Mouse (Mus musculus): ENCODE results near the gene Prkag2. TPM values are rescaled to one million over a fixed set of nuclear protein-coding genes. Genes with fewer than 3 reads are reported as not detected.
"Not testable (repeated sequence)": the region's sequence is repeated elsewhere in the genome, so short reads cannot be mapped to it uniquely, and the experiment has no call there.

Gene Prkag2
- total RNA-seq, 2 experiments from 2014 or later: 9.0 to 14.9 TPM

DNA sequence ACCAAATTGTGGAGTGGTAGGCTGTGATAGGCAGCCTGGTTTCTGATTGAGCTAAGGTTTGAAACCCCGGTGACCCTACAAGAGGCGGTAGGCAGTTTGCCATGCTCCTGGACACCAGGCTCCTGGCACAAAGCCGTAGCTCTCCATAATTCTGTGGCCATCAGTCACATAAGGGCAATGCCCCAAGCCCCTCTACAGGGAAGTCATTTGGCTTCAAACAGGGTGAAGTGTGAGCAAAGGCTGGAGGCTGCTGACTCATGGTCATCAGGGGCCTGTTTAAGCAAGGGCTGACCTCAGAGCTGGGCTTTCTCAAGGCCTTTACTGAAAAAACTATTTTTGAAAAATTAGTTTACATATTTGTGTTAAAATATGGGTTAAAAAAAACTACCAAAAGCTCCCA is 246.2 kb downstream of the Prkag2 start:
- no peak for DNase-seq
- intact Hi-C loops (cut with DNase I): no loop called here

DNA sequence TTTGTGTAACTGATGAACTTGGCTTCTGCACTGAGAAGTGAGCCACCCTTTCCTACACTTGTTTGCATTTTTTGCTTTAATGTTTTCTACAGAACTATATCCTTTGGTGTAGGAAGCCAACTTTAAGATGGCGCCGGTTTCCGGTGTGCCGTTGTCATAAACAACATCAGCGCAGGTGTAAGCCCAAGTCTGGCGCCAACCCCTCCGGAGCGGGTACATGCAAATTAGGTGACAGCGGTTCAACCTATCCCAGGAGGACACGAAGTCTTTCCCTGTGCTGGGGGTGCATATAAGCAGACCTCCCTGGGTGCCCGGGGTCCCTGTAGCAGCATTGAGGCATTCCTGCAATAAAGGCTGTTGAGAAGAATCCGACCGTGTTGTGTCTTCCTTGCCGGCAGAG is 252.2 kb downstream of the Prkag2 start:
- intact Hi-C loops (cut with DNase I); DNase-seq: not testable (repeated sequence)

DNA sequence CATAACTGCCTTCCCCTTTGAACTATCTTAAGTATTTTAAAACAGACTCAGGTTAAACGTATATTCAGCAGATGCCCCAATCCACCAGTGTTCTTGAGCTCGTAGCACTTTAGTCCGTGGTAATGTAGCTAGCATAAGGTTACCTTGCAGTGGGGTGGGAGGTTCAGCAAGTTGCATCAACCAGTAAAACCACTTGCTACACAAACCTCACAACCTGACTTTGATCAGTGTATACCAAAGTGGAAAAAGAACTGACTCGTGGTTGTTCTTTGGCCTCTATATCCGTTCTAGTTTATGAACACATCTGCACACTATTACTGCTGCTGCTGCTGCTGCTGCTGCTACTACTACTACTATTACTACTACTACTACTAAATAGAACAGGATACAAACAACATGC is 256.6 kb downstream of the Prkag2 start:
- DNase-seq: no peak
- intact Hi-C loops (cut with DNase I): no loop called here

DNA sequence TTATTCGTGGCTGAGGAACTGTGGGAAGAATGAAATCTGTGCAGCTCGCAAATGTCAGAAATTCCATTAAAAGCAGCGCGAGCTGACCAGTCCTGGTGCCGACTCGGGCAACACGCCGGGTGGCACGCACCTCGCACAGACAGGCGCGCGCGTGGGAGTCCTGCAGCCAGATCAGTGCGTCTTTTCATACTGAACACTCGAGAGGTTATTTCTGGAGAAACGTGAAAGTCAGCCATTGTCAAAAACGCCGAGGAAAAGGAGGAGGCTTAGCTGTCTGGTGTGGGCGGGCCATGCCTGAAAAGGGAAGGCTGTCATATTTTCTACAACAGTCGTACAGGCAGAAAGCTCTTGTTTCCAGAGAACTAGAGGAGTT is 257.4 kb downstream of the Prkag2 start:
- peak in 1 of 2 experiments; percentile 31 for DNase-seq
- intact Hi-C loops (cut with DNase I): no loop called here

DNA sequence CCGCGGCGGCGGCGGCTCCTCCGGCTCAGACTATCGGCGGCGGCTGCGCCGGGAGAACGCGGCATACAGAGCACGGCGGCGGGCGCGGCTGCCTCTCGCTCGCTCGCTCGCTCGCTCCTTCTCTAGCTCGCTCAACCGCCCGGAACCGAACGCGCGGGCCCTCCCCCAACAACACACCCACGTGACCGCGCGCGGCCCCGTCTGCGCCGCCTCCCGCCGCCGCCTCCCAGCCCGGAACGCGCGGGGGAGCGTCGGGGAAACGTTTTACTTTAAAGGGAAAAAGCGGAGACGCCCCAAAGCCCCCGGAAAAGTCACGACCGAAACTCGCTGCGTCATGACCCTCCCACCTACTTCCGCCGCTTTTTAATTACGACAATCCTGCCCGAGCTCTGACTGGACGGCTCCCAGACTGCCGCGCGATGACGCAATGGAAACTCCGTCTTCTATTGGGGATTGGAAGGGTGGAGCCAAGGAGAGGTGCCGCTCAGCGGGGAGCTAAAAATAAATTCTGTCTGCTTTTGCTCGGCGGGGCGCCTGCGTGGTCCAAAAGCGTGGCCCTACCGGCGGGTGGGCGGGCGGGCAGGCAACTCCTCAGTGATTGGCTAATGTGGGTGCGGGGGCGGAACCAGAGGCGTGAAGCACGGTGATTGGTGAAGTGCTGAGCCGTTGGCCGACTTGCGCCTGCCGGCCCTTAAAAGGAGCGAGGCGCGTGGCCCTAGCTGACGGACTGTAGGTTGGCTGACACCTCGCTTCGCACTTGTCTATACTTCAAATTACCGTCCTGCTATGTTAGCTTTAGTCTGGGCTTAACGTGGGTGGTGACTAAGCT is 258.0 kb downstream of the Prkag2 start, which contains the start of gene Rheb:
Rheb (minus strand) TSS at position 351 of the 829 bp plus-strand sequence.
- peak; percentile 98 for DNase-seq
- intact Hi-C loops (cut with DNase I): no loop called here

DNA sequence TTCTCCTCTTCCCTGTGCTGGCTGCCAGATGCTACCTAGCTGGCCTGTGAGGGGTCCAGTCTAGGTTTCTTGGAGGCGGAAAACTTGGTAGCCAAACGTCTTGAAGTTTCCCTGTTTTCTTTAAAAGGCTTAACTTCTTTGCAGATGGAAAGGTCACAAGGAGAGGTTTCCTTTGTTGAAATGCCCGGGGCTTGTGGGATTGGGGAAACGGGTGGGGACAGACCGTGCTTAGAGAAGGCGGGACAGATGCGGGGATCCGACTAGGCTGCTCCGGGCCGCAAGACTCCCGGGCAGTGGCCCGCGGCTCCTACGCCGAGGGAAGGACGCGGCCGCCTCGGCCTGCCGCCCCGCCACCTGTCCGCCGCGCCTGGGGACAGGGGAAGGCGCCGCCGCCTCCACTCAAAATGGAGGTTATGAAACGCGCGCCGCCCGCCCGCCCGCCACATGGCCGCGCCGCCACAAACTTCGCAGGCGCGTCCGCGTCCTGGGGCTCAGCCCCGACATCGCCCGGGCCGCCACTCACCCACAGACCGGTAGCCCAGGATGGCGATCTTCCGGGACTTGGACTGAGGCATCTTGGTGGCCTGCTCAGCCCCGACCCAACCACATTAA is 258.7 kb downstream of the Prkag2 start:
- DNase-seq: peak in 1 of 2 experiments; percentile 30
- intact Hi-C loops (cut with DNase I): no loop called here

DNA sequence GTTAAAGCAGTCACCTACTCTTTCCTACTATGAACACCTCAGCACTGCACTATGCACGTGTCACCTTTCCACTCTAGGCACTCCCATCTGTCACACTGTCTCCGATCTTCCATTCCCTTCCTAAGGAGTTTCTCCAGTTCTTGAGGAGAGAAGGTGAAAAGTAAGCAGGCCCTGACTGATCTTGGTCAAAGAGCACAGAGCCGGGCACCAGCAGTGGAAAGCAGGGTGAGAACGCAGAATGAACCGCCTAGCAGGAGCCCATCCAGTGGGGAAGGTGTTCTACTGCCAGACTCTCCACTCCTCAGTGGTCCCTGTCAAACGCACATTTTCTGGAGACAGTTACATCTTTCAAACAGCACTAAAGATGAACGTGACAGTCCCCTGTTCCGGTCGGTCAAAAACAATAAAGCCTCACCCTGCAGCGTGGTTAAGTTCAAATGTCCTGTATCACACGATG is 259.4 kb downstream of the Prkag2 start:
- no peak for DNase-seq
- intact Hi-C loops (cut with DNase I): no loop called here

DNA sequence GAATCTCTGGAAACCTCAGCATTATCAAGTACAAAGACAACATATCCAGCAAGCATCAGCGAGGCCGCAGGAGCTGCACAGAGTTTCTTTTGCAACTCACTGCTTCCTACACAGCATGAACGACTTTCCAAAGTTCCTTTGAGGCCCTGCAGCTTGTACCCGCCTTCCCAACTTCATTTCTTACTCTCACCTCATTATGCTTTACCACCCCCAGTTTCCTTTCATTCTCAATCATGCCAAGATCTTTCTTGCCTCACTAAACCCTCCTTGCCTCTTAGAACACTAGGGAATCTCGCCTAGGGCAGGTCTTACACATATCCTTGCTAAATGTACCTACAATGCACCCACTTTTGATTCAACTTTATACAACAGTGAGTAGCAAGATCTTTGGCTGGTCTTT is 266.0 kb downstream of the Prkag2 start:
- DNase-seq: no peak
- intact Hi-C loops (cut with DNase I): no loop called here

DNA sequence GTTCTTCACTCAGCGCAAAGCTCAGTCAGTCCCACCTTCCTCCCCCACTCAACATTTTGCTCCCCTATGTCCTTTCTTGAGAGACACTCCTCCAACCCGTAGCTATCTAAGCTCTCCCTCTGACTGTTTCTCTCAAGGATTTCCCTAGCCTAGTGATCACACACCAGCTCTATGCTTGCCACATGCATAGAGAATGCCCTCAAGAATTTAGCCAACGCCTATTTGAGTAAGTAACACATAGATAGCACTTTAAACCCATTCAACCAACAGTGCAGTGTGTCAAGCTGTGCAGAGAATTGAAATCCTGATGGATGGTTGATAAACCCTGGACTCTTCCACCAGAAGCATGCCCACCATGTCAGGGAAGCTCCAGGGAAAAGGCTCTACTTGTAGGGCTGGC is 268.5 kb downstream of the Prkag2 start:
- DNase-seq: no peak
- intact Hi-C loops (cut with DNase I): no loop called here

DNA sequence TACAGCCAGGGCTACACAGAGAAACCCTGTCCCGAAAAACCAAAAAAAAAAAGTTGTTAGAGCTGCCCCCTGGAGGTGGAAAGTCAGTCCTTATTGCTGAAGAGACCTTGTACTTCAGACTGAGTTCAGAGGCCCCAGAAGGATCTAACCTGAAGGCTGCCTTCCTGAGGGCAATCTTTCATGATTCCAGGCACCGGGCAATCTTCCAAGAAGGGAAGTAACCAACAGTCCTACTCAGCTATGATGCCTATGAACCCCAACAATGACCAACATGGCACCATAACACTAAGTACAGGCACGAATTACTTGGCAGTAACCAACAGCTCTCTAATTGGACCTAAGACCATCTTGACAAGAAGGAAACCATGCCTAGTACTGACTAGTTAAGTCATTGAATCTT is 272.0 kb downstream of the Prkag2 start:
- intact Hi-C loops (cut with DNase I): no loop called here
- DNase-seq: no peak

DNA sequence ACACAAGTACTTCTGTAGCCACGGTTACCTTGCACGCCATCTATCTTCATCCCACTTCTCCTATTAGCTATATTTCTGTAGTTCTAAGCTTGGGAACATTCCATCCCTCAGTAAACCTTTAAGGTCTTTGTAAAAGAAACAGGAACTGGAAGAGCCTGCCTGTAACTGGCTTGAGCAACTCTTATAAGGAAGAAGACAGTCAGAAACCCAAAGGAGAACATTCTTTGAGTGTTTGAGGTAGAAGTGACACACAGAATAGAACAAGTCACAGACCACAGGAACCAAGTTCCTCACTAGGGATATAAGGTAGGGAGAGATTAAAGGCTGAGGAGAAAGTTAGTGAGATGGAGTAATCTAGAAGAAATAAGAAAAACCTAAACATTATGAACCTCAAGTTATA is 273.3 kb downstream of the Prkag2 start:
- DNase-seq: no peak
- intact Hi-C loops (cut with DNase I): no loop called here

DNA sequence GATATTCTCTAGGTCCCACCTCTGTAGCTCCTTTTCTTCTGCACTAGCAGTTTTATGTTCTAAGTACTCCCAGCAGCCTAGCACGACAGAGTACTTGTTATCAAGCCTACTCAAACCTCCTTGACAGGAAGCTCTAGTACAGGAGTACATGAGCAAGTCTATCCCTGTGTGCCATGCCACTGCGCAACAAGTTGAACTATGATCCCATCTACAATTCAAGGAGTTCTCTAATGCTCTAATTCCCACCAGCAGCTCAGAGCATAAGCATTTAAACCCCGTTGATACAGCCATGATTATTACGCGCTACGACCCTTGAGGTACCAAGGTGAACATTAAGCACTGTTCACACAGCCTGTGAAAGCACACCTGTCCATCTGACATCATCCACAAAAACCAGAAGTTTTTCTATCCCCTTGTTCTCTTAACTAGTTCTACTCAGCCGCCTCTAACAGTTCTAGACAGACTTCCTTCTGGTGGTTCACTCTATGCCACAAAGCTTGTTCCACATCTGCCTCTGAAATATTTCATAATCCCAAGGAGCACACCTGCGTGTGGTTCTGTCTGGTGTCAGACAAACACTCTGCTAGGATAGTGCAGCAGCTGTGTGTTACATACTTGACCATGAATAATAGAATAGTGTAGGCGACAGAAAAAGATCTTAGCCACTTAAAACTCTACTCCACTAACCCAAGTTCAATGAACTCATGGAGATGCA is 274.2 kb downstream of the Prkag2 start:
- intact Hi-C loops (cut with DNase I): no loop called here

DNA sequence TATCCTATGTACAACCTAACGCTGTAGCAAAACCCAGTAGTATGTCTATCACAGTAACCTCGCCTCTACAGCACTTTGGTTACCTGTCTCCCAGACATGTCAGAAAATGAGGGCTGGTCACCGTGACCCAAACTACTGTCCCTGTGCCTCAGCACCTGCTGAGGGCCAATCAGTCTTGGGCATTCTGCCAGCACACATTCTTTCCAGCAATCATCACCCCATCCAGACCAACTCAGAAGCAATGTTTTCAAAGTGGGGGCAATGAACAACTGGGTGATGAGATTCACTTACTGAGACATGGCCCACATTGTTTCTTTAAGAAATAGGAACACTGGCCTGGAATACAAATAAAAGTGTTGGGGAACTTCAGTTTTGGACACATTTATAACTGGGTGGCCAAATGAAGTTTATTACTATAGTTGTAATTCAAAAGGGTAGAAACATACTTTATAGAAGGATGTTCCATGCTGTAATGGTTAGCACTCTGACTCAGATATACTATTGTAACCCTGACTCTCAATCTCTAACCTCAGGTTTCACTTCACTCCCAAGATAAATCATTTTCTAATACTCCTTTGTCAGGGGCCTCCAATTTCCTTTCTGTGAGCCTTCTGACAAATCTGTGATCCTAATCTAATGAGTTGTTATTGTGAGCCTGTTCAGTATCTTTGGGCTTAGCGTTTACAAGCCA is 274.9 kb downstream of the Prkag2 start:
- DNase-seq: no peak

More for the DNA sequence above, 274.2 kb downstream of the Prkag2 start:
- no peak for DNase-seq

DNA sequence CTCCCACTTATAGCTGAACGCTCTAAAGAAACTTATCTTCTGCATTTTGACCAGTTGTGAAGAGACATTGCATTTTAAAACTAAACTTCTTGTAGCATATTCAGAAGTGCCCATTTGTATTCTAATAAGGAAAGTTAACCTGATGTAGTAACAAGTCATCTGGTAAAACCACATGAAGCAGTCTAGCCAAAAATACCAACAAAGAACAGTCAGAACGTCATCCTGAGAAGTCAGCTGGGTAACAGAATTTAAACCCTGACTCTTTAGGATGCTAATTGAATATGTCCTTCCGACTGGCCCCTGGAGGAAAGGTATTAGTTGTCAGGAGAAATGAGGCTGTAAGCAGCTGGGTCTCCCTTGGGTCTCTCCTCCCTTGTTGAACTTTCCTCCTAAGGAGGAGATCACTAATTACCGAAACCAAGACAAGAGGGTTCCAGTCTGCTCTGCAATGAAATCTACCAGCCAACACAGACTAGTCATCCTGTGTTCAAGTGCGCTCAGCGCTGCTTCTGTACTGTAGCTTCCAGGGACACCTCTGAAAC is 276.5 kb downstream of the Prkag2 start:
- DNase-seq: no peak
- intact Hi-C loops (cut with DNase I): no loop called here

More for the DNA sequence above, 274.9 kb downstream of the Prkag2 start:
- intact Hi-C loops (cut with DNase I): no loop called here

DNA sequence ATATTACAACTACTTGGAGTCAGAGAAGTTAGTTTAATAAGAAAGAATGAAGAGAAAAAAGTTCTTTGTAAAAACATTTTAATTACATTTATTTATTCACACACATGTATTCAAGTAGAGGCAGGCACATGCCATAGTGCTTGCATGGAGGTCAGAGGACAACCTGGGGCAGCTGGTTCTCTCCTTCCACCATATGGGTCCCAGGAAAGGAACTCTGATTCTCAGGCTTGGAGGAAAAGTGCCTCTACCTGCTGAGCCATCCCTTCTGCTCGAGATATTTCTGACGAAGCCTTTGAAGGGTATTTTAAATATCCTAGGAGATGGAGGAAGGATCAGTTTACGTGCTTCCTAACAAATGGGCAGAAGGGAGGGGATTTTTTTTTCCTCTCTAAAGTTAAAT is 277.7 kb downstream of the Prkag2 start:
- intact Hi-C loops (cut with DNase I): no loop called here
- no peak for DNase-seq

DNA sequence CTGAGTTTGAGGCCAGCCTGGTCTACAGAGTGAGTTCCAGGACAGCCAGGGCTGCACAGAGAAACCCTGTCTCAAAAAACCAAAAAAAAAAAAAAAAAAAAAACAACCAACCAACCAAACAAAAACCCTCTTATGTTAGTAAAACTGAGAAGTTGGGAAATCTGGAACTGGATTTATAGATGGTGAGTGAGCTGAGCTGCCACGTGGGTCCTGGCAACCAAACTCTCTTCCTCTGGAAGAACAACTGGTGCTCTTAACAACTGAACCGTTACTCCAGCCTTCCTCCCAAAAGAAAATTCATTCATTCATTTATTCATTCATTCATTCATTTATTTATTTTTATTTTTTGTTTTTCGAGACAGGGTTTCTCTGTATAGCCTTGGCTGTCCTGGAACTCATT is 278.2 kb downstream of the Prkag2 start:
- DNase-seq; intact Hi-C loops (cut with DNase I): not testable (repeated sequence)

DNA sequence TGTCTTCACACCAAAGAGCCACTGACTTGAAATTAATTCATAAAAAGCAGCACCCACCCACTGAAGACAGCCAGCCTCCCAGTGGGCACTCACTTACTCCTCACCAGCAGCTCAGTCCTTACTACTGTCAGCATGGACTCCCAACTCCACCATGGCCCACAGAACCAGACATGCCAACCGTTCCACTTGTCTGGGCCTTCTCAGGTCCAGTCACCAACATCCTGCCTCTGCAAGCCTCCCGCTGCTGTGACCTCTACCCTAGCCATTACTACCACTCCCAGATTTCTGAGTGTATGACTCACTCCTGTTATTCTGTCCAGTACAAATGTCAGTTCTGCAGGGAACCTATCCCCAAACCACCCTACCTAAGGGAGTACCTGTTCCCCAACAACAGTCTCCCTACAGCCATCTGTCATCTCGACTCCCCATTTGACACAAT is 279.0 kb downstream of the Prkag2 start:
- intact Hi-C loops (cut with DNase I): no loop called here
- no peak for DNase-seq

DNA sequence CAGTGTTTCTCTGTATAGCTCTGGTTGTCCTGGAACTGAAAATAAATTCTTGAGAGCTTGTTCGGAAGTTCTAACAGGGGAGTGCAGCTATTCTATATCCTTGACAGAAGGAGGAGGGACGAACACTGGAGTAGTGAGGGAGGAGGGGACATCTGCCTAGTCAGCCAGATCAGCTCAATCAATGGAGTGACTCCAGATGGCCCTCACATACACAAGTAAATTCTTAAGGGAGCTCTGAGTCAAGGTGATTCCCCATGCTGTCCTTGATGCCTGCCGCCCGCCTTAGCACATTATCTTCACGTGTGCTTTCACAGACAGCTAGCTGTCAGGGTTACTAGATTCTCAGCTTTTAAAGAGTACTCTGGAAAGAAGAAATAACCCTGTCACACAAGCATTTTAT is 279.8 kb downstream of the Prkag2 start:
- intact Hi-C loops (cut with DNase I): no loop called here
- no peak for DNase-seq

DNA sequence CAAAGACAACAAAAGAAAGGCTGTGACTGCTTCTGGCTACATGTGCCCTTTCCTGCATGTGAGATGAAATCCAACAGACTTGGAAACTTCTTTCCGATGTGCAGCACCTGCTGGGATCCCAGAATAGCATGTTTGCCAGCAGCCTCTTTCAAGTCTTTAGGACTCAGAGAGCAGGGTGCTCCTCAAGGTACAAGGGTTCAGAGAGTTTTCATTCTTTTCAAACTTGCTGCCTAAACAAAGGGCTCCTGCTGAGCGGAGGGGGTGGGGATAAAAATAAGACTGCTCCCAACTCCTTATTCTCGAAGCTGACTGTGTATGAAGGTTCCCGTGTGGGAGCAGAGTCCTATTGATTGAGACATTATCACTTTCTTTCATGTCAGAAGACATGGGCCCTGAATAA is 283.3 kb downstream of the Prkag2 start:
- intact Hi-C loops (cut with DNase I): no loop called here
- DNase-seq: no peak

DNA sequence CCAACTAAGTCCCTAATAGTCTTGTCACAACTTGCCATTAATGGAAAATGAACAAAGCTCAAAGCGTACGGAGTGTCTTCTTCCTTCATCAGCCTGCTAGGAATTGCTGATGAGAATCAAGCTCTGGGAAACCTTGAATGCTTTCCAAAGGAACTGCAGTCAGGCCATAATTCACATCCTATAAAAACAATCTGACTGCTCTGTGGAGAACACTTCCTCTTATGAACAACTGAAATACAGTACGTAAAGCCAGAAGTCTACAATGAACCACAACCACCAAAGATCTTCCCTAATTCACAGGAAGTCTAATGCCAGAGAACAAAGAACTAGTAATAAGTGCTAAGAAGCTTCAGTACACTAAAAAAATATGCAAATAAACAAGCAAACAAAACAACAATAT is 286.5 kb downstream of the Prkag2 start:
- intact Hi-C loops (cut with DNase I): no loop called here
- no peak for DNase-seq
